Mouse (Mus musculus) liver, embryonic 14.5 days (tissue): ENCODE measurements around the gene Hist1h2bq. TPM values are rescaled to one million over a fixed set of nuclear protein-coding genes. Genes with fewer than 3 reads are reported as not detected.
"Not testable (repeated sequence)": the region's sequence is repeated elsewhere in the genome, so short reads cannot be mapped to it uniquely, and the experiment has no call there.

Experiments
- ATAC-seq: fragments of 200-750 bp; cut with Nextera tagmentation; 2 replicates; pipeline ENCODE4 v1.8.0; 2017; ENCODE audit warnings: moderate number of reproducible peaks, mild to moderate bottlenecking, moderate library complexity; ENCODE audit not compliant: insufficient read depth
- DNase-seq, 3 experiments: peaks; one replicate each; pipeline ENCODE4 v3.0.0-alpha.2; 2012 to 2013; ENCODE audit warnings: low read depth in 3 of 3, low spot score in 3 of 3
- H3K27ac ChIP-seq: fragments of 300-500 bp; sonication (generic); 2 replicates; pipeline ENCODE4 v1.5.1; 2014; ENCODE audit warnings: moderate library complexity, mild to moderate bottlenecking, control low read depth, inconsistent platforms
- H3K27me3 ChIP-seq: fragments of 300-500 bp; sonication (generic); 2 replicates; pipeline ENCODE4 v1.6.1; 2014; ENCODE audit warnings: mild to moderate bottlenecking, low read length, moderate library complexity; ENCODE audit not compliant: control insufficient read depth, insufficient read depth
- H3K36me3 ChIP-seq: fragments of 300-500 bp; sonication (generic); replicated peaks from 2 replicates; pipeline ENCODE4 v1.6.1; 2014; ENCODE audit warnings: low read depth; ENCODE audit not compliant: control insufficient read depth, insufficient read depth
- H3K4me1 ChIP-seq, 2 experiments: fragments of 200-500 bp in 1 of 2; fragments of 300-500 bp in 1 of 2; sonication (generic) in 1 of 2; replicated peaks; 2 replicates each; pipeline ENCODE4 v1.6.1; 2012 to 2014; ENCODE audit warnings: antibody characterized with exemption in 1 of 2, inconsistent platforms in 1 of 2, low read length in 1 of 2; ENCODE audit not compliant: control insufficient read depth in 2 of 2, insufficient read depth in 2 of 2
- H3K4me2 ChIP-seq: fragments of 300-500 bp; sonication (generic); 2 replicates; pipeline ENCODE4 v1.6.1; 2014; ENCODE audit warnings: low read depth, mild to moderate bottlenecking, control low read depth, moderate library complexity
- H3K4me3 ChIP-seq, 2 experiments: fragments of 200-500 bp in 1 of 2; fragments of 300-500 bp in 1 of 2; sonication (generic) in 1 of 2; 2 replicates each; pipeline ENCODE4 v1.5.1; 2012 to 2014; ENCODE audit warnings: low read depth in 2 of 2, low read length in 2 of 2, mild to moderate bottlenecking in 2 of 2, control low read depth in 1 of 2, inconsistent platforms in 1 of 2, moderate library complexity in 1 of 2; ENCODE audit not compliant: insufficient read depth in 1 of 2
- H3K9ac ChIP-seq: fragments of 300-500 bp; sonication (generic); replicated peaks from 2 replicates; pipeline ENCODE4 v1.6.1; 2014; ENCODE audit warnings: mild to moderate bottlenecking, control low read depth, moderate library complexity
- H3K9me3 ChIP-seq: fragments of 300-500 bp; sonication (generic); 2 replicates; pipeline ENCODE4 v1.6.1; 2016; ENCODE audit warnings: low read length, mixed read lengths; ENCODE audit not compliant: control insufficient read depth
- CTCF ChIP-seq: IDR thresholded peaks from 2 replicates; pipeline ENCODE4 v1.5.1; 2016; ENCODE audit warnings: antibody characterized with exemption, low read depth, control low read depth
- EP300 ChIP-seq: IDR thresholded peaks from 2 replicates; pipeline ENCODE4 v1.6.1; 2016; ENCODE audit warnings: antibody characterized with exemption, low read depth
- WGBS: fragments of 180-500 bp; shearing (Covaris S2); extraction: QIAGEN DNeasy Blood & Tissue Kit; methylation state at CpG from one replicate; pipeline ENCODE4 v1.1.7; 2014; ENCODE audit not compliant: insufficient replicate concordance; 5-methylcytosine and 5-hydroxymethylcytosine counted together
- polyA plus RNA-seq, 2 experiments: library from polyadenylated mRNA; depleted of rRNA in 1 of 2; stranded (reverse) in 1 of 2; unstranded in 1 of 2; fragments of >200 nt; fragmentation: Nextera tagmentation in 1 of 2; extraction: Ambion mirVana in 1 of 2; gene quantifications; 2 replicates each; pipeline versions ENCODE4 v1.2.1 to v1.2.3; 2012 to 2014

Gene Hist1h2bq
- polyA plus RNA-seq, 2 experiments, result 13.4 to 16.9 TPM

DNA sequence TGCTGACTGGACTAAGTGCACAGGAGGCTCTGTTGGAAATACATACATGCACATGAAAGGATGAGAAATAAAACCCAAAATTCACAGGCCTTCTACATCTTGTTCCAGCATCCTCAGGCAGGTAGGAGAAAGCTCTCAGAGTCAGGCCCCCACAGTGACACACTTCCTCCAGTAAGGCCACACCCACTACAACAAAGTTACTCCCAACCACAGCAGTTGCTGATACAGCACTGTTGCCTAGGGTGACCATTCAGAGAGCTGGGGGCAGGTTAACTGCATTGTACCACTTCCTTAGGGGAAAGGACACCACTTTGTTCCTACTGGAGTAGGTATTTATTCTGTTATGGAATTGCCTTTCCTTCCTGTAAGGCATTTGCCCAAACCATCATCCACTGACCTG is 12.8 kb downstream of the Hist1h2bq start:
- H3K27me3 ChIP-seq, H3K4me3 ChIP-seq, H3K4me2 ChIP-seq, H3K9ac ChIP-seq, H3K27ac ChIP-seq, DNase-seq, H3K36me3 ChIP-seq, H3K9me3 ChIP-seq, H3K4me1 ChIP-seq: not testable (repeated sequence)
- peak; percentile 69; the same call in 1 of the 2 replicates for ATAC-seq

DNA sequence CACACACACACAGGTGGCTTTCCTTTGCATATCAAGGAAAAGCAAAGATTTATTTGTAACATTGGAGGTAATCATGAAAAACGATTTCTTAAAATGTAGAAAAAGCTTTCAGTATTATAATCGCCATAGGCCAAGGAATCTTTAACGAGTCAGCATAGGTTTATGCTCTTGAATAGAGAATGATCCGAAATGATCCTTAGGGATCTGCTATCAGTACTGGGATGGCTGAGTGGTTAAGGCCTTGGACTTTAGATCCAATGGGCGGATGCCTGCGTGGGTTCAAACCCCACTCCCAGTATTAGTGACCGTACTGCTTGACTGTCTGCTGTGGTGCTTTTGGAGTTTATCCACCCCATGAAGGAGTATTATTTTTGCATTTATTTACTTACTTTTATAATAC is 14.4 kb downstream of the Hist1h2bq start:
- Histone ChIP-seq H3K36me3 (no peaks in the 10 kb centered on the region), H3K27ac (no peak overlapping the region), H3K4me3 (no peak overlapping the region), H3K27me3 (no peaks in the 10 kb centered on the region), H3K4me2 (no peak overlapping the region), H3K4me1 (peaks cover under 1% of the 10 kb centered on the region in 2 experiments; a peak in 2 of 4 replicates), H3K9me3 (no peaks in the 10 kb centered on the region), H3K9ac (no peak overlapping the region)
- WGBS, result 81% methylated on average over 7 of the region's 7 CpGs
- ATAC-seq (no peak), DNase-seq (no peak)
- TF ChIP-seq EP300 (no peak), CTCF (no peak)

DNA sequence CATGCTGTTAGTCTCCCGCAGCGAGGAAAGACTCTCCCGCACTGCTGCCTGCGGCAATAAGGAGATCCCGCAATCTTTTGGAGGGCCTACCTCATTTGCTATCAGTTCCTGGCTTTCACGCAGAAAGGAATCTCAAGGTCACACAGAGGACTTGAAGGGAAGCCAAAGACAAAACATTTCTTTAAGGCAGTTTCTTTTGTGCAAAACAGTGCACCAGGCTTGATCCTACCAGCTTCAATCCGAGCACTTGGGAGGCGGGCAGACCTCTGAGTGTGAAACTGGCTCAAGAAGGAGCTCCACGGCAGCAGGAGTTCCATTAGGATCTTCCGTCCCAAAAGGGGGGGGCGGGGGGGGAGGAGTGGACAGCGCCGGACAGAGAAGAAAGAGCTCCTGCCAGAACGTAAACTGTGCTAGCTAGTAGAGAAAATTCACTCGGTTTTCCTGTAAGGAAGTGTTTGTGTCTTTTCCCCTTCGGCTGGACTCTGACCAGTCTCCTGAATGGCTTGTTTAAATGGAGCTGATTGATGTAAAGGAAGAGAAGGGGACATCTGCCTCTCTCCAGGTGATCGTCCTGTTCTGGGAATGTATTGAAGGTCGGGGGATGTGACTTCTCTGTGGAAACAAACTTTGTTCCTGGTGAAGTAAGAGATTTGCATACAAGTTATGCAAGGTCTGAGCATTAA is 19.3 kb downstream of the Hist1h2bq start:
- Histone ChIP-seq H3K36me3 (no peaks in the 10 kb centered on the region), H3K9ac (peak overlapping the region; percentile 45), H3K27me3 (no peaks in the 10 kb centered on the region), H3K27ac (no peak overlapping the region), H3K4me3 (no peak overlapping the region), H3K4me1 (peaks cover 12 to 15% of the 10 kb centered on the region in 2 experiments), H3K4me2 (peak overlapping the region; percentile 44), H3K9me3 (no peaks in the 10 kb centered on the region)
- ATAC-seq (no peak), DNase-seq (no peak)
- 27% methylated on average over 18 of the region's 18 CpGs for WGBS
- TF ChIP-seq EP300 (no peak), CTCF (no peak)

DNA sequence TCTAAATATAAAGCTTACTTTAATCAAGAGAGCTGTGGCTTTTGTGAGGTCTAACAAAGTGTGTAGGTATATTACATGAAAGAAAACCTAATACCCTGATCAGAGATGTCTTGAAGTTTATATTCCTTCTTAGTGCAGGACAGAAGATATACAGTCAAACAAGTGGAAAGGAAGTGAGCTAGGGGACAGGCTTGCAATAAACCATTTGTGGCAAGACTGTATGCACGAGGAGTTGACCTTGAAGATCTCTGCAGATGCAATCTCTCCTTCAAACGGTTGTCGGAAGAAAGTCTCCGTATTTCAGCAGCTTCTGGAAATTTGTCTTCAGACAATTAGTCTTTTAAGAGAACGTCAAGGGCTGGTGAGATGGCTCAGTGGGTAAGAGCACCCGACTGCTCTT is 20.1 kb downstream of the Hist1h2bq start:
- Histone ChIP-seq H3K4me1 (peaks cover 19% of the 10 kb centered on the region in 2 experiments), H3K27ac (peak overlapping the region; percentile 84), H3K4me2 (no peak overlapping the region), H3K27me3 (no peaks in the 10 kb centered on the region), H3K36me3 (no peaks in the 10 kb centered on the region), H3K9me3 (no peaks in the 10 kb centered on the region), H3K9ac (no peak overlapping the region), H3K4me3 (no peak overlapping the region)
- DNase-seq, result no peak
- ATAC-seq, result no peak
- TF ChIP-seq EP300, result no peak
- TF ChIP-seq CTCF, result no peak
- 29% methylated on average over 6 of the region's 6 CpGs for WGBS

DNA sequence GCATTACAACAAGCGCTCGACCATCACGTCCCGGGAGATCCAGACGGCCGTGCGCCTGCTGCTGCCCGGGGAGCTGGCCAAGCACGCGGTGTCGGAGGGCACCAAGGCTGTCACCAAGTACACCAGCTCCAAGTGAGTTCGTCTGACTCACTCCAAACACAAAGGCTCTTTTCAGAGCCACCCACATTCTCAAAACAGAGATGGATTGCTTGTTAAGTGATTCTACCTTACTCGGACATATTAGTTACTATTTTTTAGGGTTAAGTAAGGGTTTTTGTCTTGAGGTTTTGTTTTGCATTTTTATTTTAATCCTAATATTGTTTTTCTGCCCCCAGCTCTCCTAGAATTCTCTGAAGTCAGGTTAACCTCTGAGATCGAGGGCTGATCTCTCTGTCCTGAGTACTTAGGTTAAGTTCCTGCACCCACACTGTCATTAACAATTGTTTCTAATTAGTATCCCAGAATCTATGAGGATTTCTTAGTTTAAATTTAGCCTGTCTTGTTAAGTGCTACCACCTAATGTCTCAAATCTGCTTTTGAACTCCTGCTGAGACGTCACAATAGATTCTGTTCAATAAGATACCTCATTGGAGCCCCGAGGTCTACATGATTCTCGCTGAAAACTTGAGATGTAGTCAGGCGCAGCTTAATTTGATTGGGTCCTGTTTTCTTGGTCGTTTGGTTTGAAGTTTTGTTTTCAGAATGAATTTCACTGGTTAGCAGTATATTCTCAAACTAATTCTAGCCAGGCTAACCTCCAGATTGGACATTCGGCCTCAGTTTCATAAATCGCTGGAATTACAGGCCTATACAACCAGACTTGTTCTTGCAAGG is 22.0 kb downstream of the Hist1h2bq start:
- Histone ChIP-seq H3K9ac (peak overlapping the region; percentile 75), H3K36me3 (no peaks in the 10 kb centered on the region), H3K4me1 (peaks cover 26 to 31% of the 10 kb centered on the region in 2 experiments), H3K9me3 (no peaks in the 10 kb centered on the region), H3K4me2 (peak overlapping the region; percentile 90), H3K27me3 (no peaks in the 10 kb centered on the region), H3K27ac (peak overlapping the region; percentile 84), H3K4me3 (peak overlapping the region; percentile 50 to 56)
- TF ChIP-seq EP300 (no peak; the same call in 1 of the 2 replicates), CTCF (no peak)
- DNase-seq (peak in 1 of 3 experiments; percentile 51), ATAC-seq (peak; percentile 19)
- 20% methylated on average over 14 of the region's 21 CpGs for WGBS
